ENCODE assay signal across 30 mouse cellular contexts in the genomic region with DNA sequence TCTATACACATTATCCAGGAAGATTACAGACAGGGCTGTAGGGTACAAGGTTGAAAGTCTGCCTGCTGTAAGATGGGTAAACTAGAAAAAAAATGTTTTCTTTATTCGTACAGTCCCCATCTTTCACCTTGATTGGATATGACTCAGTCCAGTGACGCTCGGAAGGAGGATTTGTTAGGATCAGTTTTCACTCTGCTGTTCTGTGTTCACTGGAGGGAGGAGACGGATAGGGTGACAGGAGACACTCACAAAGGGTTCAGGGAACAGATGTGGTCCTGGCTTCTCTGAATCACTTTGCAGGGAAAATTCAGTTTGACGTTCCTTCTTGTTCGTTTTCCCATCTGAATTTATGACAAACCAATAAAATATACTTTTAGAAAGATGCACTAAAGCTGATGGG. TPM values are rescaled to one million over a fixed set of nuclear protein-coding genes. Genes with fewer than 3 reads are reported as not detected.
A peak's percentile ranks its signal among the peaks of the same experiment; 100 is the strongest.
DNase-seq lines count a peak whose midpoint lies in the region; ATAC-seq lines count a peak whose summit lies in the region.
"Had no signal": no experiment of that assay in that cellular context is flagged by ENCODE, and none has a peak within 500 bp of the region (broad histone marks: within the 10 kb centered on the region; RNA-seq: fewer than 3 reads in every experiment).

No protein-coding gene starts in this region.

- H3K27ac ChIP-seq in kidney, embryonic 15.5 days, result peak overlapping the region; percentile 73
- H3K27ac ChIP-seq: embryonic facial prominence, embryonic 12.5 days; forebrain, embryonic 10.5 days; forebrain, embryonic 15.5 days; hindbrain, embryonic 14.5 days; layer of hippocampus, adult 2 months; left cerebral cortex, adult 2 months; limb, embryonic 13.5 days; liver, embryonic 12.5 days; midbrain, embryonic 12.5 days; neural tube, embryonic 13.5 days had no signal

- peak; percentile 95 for ATAC-seq in kidney, embryonic 15.5 days (replicated peaks; ENCODE audit: low FRiP score)
- ATAC-seq: CD4-positive, CD25-positive, alpha-beta regulatory T cell, adult 4 months; forebrain, embryonic 15.5 days; intestine, postnatal 0 days; liver, embryonic 12.5 days; liver, postnatal 0 days had no signal

- WGBS in kidney, embryonic 15.5 days, result 24% methylated on average over 6 of the region's 6 CpGs

- no peaks in the 10 kb centered on the region for H3K9me3 ChIP-seq in kidney, embryonic 15.5 days (replicated peaks)
- H3K9me3 ChIP-seq: embryonic facial prominence, embryonic 12.5 days; forebrain, embryonic 10.5 days; forebrain, embryonic 15.5 days; limb, embryonic 13.5 days; liver, embryonic 12.5 days; midbrain, embryonic 12.5 days; neural tube, embryonic 13.5 days had no signal

- H3K4me3 ChIP-seq in kidney, embryonic 15.5 days (replicated peaks), result no peak overlapping the region
- H3K4me3 ChIP-seq: embryonic facial prominence, embryonic 12.5 days; forebrain, embryonic 10.5 days; forebrain, embryonic 15.5 days; layer of hippocampus, adult 2 months; left cerebral cortex, adult 2 months; limb, embryonic 13.5 days; liver, embryonic 12.5 days; midbrain, embryonic 12.5 days; myocyte; neural tube, embryonic 13.5 days had no signal

- peak; percentile 22 for DNase-seq in adrenal gland, postnatal 14 days
- no peak for DNase-seq in adrenal gland, postnatal 25 days
- DNase-seq in kidney, postnatal 10 days, result no peak
- DNase-seq in adrenal gland, postnatal 36 days, result peak; percentile 10 to 14
- DNase-seq in mesoderm, embryonic 11.5 days (ENCODE audit: low read depth, low spot score), result peak; percentile 23
- DNase-seq in cerebellum, postnatal 25 days, result no peak
- DNase-seq: cerebellum, adult 11-12 months; cerebellum, adult 9-11 months; gastrocnemius, postnatal 25 days; heart, adult 18-20 months; heart, postnatal 4 days; kidney, postnatal 36 days; liver, postnatal 0 days; lung, postnatal 36 days; thymus, postnatal 4 days had no signal

- H3K4me2 ChIP-seq in kidney, embryonic 15.5 days, result no peak overlapping the region
- H3K4me2 ChIP-seq: embryonic facial prominence, embryonic 12.5 days; forebrain, embryonic 15.5 days; heart, embryonic 11.5 days; hindbrain, embryonic 14.5 days; limb, embryonic 13.5 days; liver, embryonic 12.5 days; midbrain, embryonic 12.5 days; neural tube, embryonic 13.5 days had no signal

- no peaks in the 10 kb centered on the region for H3K27me3 ChIP-seq in kidney, embryonic 15.5 days
- H3K27me3 ChIP-seq: embryonic facial prominence, embryonic 12.5 days; forebrain, embryonic 15.5 days; limb, embryonic 13.5 days; liver, embryonic 12.5 days; midbrain, embryonic 12.5 days; neural tube, embryonic 13.5 days had no signal

- peaks cover 6% of the 10 kb centered on the region; the same call in 1 of the 2 replicates for H3K36me3 ChIP-seq in kidney, embryonic 15.5 days
- H3K36me3 ChIP-seq: forebrain, embryonic 15.5 days; midbrain, embryonic 12.5 days; neural tube, embryonic 13.5 days had no signal

- peaks cover 11% of the 10 kb centered on the region for H3K4me1 ChIP-seq in kidney, embryonic 15.5 days
- H3K4me1 ChIP-seq: embryonic facial prominence, embryonic 12.5 days; forebrain, embryonic 10.5 days; forebrain, embryonic 15.5 days; limb, embryonic 13.5 days; liver, embryonic 12.5 days; midbrain, embryonic 12.5 days; neural tube, embryonic 13.5 days had no signal

- H3K9ac ChIP-seq in kidney, embryonic 15.5 days, result no peak overlapping the region
- H3K9ac ChIP-seq: embryonic facial prominence, embryonic 12.5 days; forebrain, embryonic 15.5 days; hindbrain, embryonic 14.5 days; limb, embryonic 13.5 days; liver, embryonic 12.5 days; liver, postnatal 0 days; midbrain, embryonic 12.5 days; neural tube, embryonic 13.5 days had no signal

RNA-seq across cellular contexts. Expression of a gene that starts 23.0 kb away (rescaled TPM):
- total RNA-seq in adrenal gland, postnatal 14 days (2021), result 1.1 and 7.1 TPM in 2 replicates
- 0.30 TPM in 1 of 2 replicates, not detected in the other for total RNA-seq in adrenal gland, postnatal 25 days (2021)
- polyA plus RNA-seq in kidney, embryonic 15.5 days (2015; fragmentation: Nextera tagmentation; extraction: Ambion mirVana), result 0.50 and 0.78 TPM in 2 replicates
- total RNA-seq in adrenal gland, postnatal 36 days (2021), result under 1 TPM; 0.30 to 0.40 TPM

Comparison
In these comparisons a context has a peak if more than half of its experiments do, and no peak if none do; other contexts are left out.
1. DNase-seq: peak in adrenal gland, postnatal 14 days (single experiment), adrenal gland, postnatal 36 days (2 of 2) and mesoderm, embryonic 11.5 days (single experiment); none in adrenal gland, postnatal 25 days (single experiment), kidney, postnatal 10 days (single experiment) and cerebellum, postnatal 25 days (0 of 2).